Mouse (Mus musculus) MEL (cell line): ENCODE measurements around the gene Hspa13. TPM values are rescaled to one million over a fixed set of nuclear protein-coding genes. Genes with fewer than 3 reads are reported as not detected.

Experiments
- DNase-seq: peaks from one replicate; pipeline ENCODE4 v3.0.0; 2011; ENCODE audit warnings: low read depth, low spot score
- H3K27ac ChIP-seq: 2 replicates; pipeline ENCODE4 v1.5.1; 2012; ENCODE audit warnings: low read depth, mild to moderate bottlenecking, control low read depth, low read length, moderate library complexity; ENCODE audit not compliant: control insufficient read depth
- H3K27me3 ChIP-seq, 2 experiments: fragments of 150-350 bp in 1 of 2; sonication (generic) in 1 of 2; 2 replicates each; pipeline ENCODE4 v1.6.1; 2012; ENCODE audit warnings: low read length in 2 of 2, mild to moderate bottlenecking in 2 of 2, improper control_type of control experiment in 1 of 2, moderate library complexity in 1 of 2; ENCODE audit not compliant: insufficient read depth in 2 of 2, control insufficient read depth in 1 of 2
- H3K36me3 ChIP-seq, 2 experiments: 2 replicates each; pipeline ENCODE4 v1.6.1; 2012 to 2014; ENCODE audit warnings: low read length in 2 of 2, improper control_type of control experiment in 1 of 2, inconsistent platforms in 1 of 2, mild to moderate bottlenecking in 1 of 2; ENCODE audit not compliant: insufficient read depth in 2 of 2, control insufficient read depth in 1 of 2
- H3K4me1 ChIP-seq, 2 experiments: fragments of 150-350 bp in 1 of 2; sonication (generic) in 1 of 2; 2 replicates each; pipeline ENCODE4 v1.6.1; 2012; ENCODE audit warnings: low read length in 2 of 2, improper control_type of control experiment in 1 of 2, mild to moderate bottlenecking in 1 of 2; ENCODE audit not compliant: insufficient read depth in 2 of 2, control insufficient read depth in 1 of 2
- H3K4me3 ChIP-seq, 2 experiments: fragments of 150-350 bp in 1 of 2; sonication (generic) in 1 of 2; 2 replicates each; pipeline ENCODE4 v1.5.1; 2012; ENCODE audit warnings: low read depth in 2 of 2, low read length in 2 of 2, mild to moderate bottlenecking in 2 of 2, moderate library complexity in 2 of 2, control low read depth in 1 of 2, improper control_type of control experiment in 1 of 2; ENCODE audit not compliant: control insufficient read depth in 1 of 2, insufficient read depth in 1 of 2
- H3K79me2 ChIP-seq: 2 replicates; pipeline ENCODE4 v1.6.1; 2012; ENCODE audit warnings: mild to moderate bottlenecking, low read length, moderate library complexity; ENCODE audit not compliant: control insufficient read depth, poor library complexity, insufficient read depth
- H3K9ac ChIP-seq: 2 replicates; pipeline ENCODE4 v1.6.1; 2012; ENCODE audit warnings: low read depth, mild to moderate bottlenecking, control low read depth, low read length, moderate library complexity; ENCODE audit not compliant: control insufficient read depth, poor library complexity, severe bottlenecking
- H3K9me3 ChIP-seq: fragments of 150-350 bp; sonication (generic); replicated peaks from 2 replicates; pipeline ENCODE4 v1.6.1; 2012; ENCODE audit warnings: mild to moderate bottlenecking, low read length, improper control_type of control experiment, moderate library complexity; ENCODE audit not compliant: insufficient read depth
- CHD1 ChIP-seq: IDR thresholded peaks from 2 replicates; pipeline ENCODE4 v1.6.1; 2012; ENCODE audit warnings: low read depth, mild to moderate bottlenecking, inconsistent platforms, low read length, improper control_type of control experiment
- CHD2 ChIP-seq: IDR thresholded peaks from 2 replicates; pipeline ENCODE4 v1.6.1; 2011; ENCODE audit warnings: low read length, improper control_type of control experiment
- CTCF ChIP-seq, 3 experiments: IDR thresholded peaks in 2 of 3; conservative IDR thresholded peaks in 1 of 3; 2 replicates each; pipeline ENCODE4 v1.5.1; 2011 to 2012; ENCODE audit warnings: low read length in 3 of 3, low read depth in 2 of 3, mild to moderate bottlenecking in 2 of 3, improper control_type of control experiment in 1 of 3, inconsistent platforms in 1 of 3, mixed read lengths in 1 of 3, moderate library complexity in 1 of 3; ENCODE audit not compliant: control insufficient read depth in 1 of 3, insufficient read depth in 1 of 3, poor library complexity in 1 of 3, severe bottlenecking in 1 of 3
- E2F4 ChIP-seq: IDR thresholded peaks from 2 replicates; pipeline ENCODE4 v1.6.1; 2011; ENCODE audit warnings: low read depth, low read length, improper control_type of control experiment, borderline replicate concordance
- ELF1 ChIP-seq: IDR thresholded peaks from 2 replicates; pipeline ENCODE4 v1.6.1; 2014; ENCODE audit warnings: low read depth, mild to moderate bottlenecking, inconsistent platforms, low read length, improper control_type of control experiment, moderate library complexity
- EP300 ChIP-seq, 2 experiments: IDR thresholded peaks; 2 replicates each; pipeline ENCODE4 v1.6.1; 2011; ENCODE audit warnings: improper control_type of control experiment in 2 of 2, low read length in 2 of 2, low read depth in 1 of 2, mild to moderate bottlenecking in 1 of 2
- ETS1 ChIP-seq: IDR thresholded peaks from 2 replicates; pipeline ENCODE4 v1.6.1; 2012; ENCODE audit warnings: low read depth, mild to moderate bottlenecking, inconsistent platforms, low read length, improper control_type of control experiment, moderate library complexity
- GATA1 ChIP-seq: IDR thresholded peaks from 2 replicates; pipeline ENCODE4 v1.6.1; 2011; ENCODE audit warnings: low read depth, low read length, improper control_type of control experiment
- HCFC1 ChIP-seq: IDR thresholded peaks from 2 replicates; pipeline ENCODE4 v1.6.1; 2012; ENCODE audit warnings: low read depth, mild to moderate bottlenecking, inconsistent platforms, low read length, improper control_type of control experiment, moderate library complexity
- JUND ChIP-seq: IDR thresholded peaks from 2 replicates; pipeline ENCODE4 v1.6.1; 2011; ENCODE audit warnings: low read depth, mild to moderate bottlenecking, improper control_type of control experiment, low read length
- MAFK ChIP-seq: IDR thresholded peaks from 2 replicates; pipeline ENCODE4 v1.6.1; 2011; ENCODE audit warnings: low read depth, mild to moderate bottlenecking, low read length, improper control_type of control experiment, borderline replicate concordance
- MAZ ChIP-seq: IDR thresholded peaks from 2 replicates; pipeline ENCODE4 v1.6.1; 2012; ENCODE audit warnings: low read depth, mild to moderate bottlenecking, inconsistent platforms, low read length, improper control_type of control experiment
- MEF2A ChIP-seq: IDR thresholded peaks from 2 replicates; pipeline ENCODE4 v1.6.1; 2014; ENCODE audit warnings: low read depth, mild to moderate bottlenecking, inconsistent platforms, low read length, improper control_type of control experiment; ENCODE audit not compliant: poor library complexity, insufficient replicate concordance, severe bottlenecking; ENCODE audit errors: extremely low read depth
- NELFE ChIP-seq: IDR thresholded peaks from 2 replicates; pipeline ENCODE4 v1.6.1; 2011; ENCODE audit warnings: low read depth, low read length, improper control_type of control experiment
- POLR2AphosphoS5 ChIP-seq: IDR thresholded peaks from 2 replicates; pipeline ENCODE4 v1.6.1; 2012; ENCODE audit warnings: low read depth, borderline replicate concordance, mild to moderate bottlenecking, inconsistent platforms, low read length, moderate library complexity, mixed read lengths
- RAD21 ChIP-seq: IDR thresholded peaks from 2 replicates; pipeline ENCODE4 v1.6.1; 2011; ENCODE audit warnings: mild to moderate bottlenecking, low read depth, low read length, improper control_type of control experiment
- SIN3A ChIP-seq: IDR thresholded peaks from 2 replicates; pipeline ENCODE4 v1.6.1; 2012; ENCODE audit warnings: low read length, improper control_type of control experiment, inconsistent platforms
- TBP ChIP-seq: IDR thresholded peaks from 2 replicates; pipeline ENCODE4 v1.8.0; 2011; ENCODE audit warnings: low read depth, low read length, improper control_type of control experiment
- UBTF ChIP-seq: IDR thresholded peaks from 2 replicates; pipeline ENCODE4 v1.6.1; 2012; ENCODE audit warnings: low read depth, mild to moderate bottlenecking, inconsistent platforms, low read length, improper control_type of control experiment, moderate library complexity, borderline replicate concordance; ENCODE audit not compliant: insufficient read depth
- USF1 ChIP-seq: IDR thresholded peaks from 2 replicates; pipeline ENCODE4 v1.6.1; 2014; ENCODE audit warnings: low read depth, mild to moderate bottlenecking, inconsistent platforms, low read length, improper control_type of control experiment, moderate library complexity
- ZC3H11A ChIP-seq: IDR thresholded peaks from 2 replicates; pipeline ENCODE4 v1.6.1; 2012; ENCODE audit warnings: low read depth, mild to moderate bottlenecking, inconsistent platforms, low read length, improper control_type of control experiment
- ZKSCAN1 ChIP-seq: IDR thresholded peaks from 2 replicates; pipeline ENCODE4 v1.6.1; 2012; ENCODE audit warnings: low read depth, mild to moderate bottlenecking, inconsistent platforms, low read length, improper control_type of control experiment, moderate library complexity
- ZMIZ1 ChIP-seq: IDR thresholded peaks from 2 replicates; pipeline ENCODE4 v1.6.1; 2012; ENCODE audit warnings: low read depth, mild to moderate bottlenecking, inconsistent platforms, low read length, improper control_type of control experiment, moderate library complexity
- ZNF384 ChIP-seq: IDR thresholded peaks from 2 replicates; pipeline ENCODE4 v1.6.1; 2012; ENCODE audit warnings: low read depth, mild to moderate bottlenecking, inconsistent platforms, low read length, improper control_type of control experiment
- polyA plus RNA-seq, 2 experiments: library from polyadenylated mRNA; stranded (reverse) in 1 of 2; unstranded in 1 of 2; fragments of >175 nt in 1 of 2; fragments of >200 nt in 1 of 2; gene quantifications; 2 replicates each; pipeline versions ENCODE4 v1.2.1 to v1.2.4; 2012; ENCODE audit warnings: low replicate concordance in 2 of 2, low read depth in 1 of 2; ENCODE audit not compliant: insufficient read length in 2 of 2, insufficient read depth in 1 of 2, missing spikeins in 1 of 2
- total RNA-seq: library from RNA; depleted of rRNA; stranded (reverse); fragments of 300-350 nt; gene quantifications from 2 replicates; pipeline ENCODE4 v1.2.3, GENCODE M21; 2012

Hspa13 gene
- total and polyA plus RNA-seq, 3 experiments, result 16.0 to 17.6 TPM; not detected in 1

- Histone ChIP-seq H3K9ac (no peak overlapping the region), H3K4me1 (no peaks in the 10 kb centered on the region), H3K4me3 (no peak overlapping the region), H3K79me2 (no peaks in the 10 kb centered on the region), H3K36me3 (peaks cover 0 to 5% of the 10 kb centered on the region in 2 experiments; a peak in 2 of 4 replicates), H3K27ac (no peak overlapping the region), H3K27me3 (no peaks in the 10 kb centered on the region; a peak in 1 of 4 replicates), H3K9me3 (no peaks in the 10 kb centered on the region)
- TF ChIP-seq EP300 (IDR thresholded peaks at IDR 0.05; ENCODE audit: low read depth in 1 of 2, low read length in 2 of 2) (no peak), ZKSCAN1 (no peak)
- DNase-seq, result no peak
Measured at GRCm38 (mm10) chr16:75748926-75749325, 18.0 kb downstream of the Hspa13 start.

DNA sequence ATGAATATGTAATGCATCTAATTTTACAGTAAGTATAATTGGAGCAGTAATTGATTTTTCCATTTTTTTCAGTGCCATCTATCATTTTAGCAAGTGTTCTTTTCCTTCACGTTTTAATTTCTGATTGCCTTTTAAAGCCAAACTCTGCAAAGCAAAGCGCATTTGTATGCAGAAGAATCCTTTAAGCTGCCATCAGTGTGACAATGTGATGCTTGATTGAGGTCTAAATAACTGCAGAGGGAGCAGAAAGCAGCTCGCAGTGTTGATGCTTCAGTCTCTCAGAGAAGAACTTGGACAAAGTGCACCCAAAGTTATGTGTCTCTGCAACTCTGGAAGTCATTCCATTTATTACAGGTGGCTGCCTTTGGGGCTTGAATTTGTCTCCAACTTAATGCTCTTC lies 22.9 kb downstream of the Hspa13 start:
- Histone ChIP-seq H3K79me2 (no peaks in the 10 kb centered on the region), H3K4me3 (no peak overlapping the region), H3K4me1 (no peaks in the 10 kb centered on the region), H3K27ac (no peak overlapping the region), H3K36me3 (no peaks in the 10 kb centered on the region), H3K27me3 (no peaks in the 10 kb centered on the region; a peak in 1 of 4 replicates), H3K9ac (no peak overlapping the region), H3K9me3 (no peaks in the 10 kb centered on the region)
- no peak for DNase-seq
- no peak for TF ChIP-seq JUND
- no peak for TF ChIP-seq SIN3A
- no peak for TF ChIP-seq CHD2
- TF ChIP-seq UBTF, result no peak
- TF ChIP-seq RAD21, result no peak
- TF ChIP-seq CHD1, result no peak
- TF ChIP-seq USF1, result no peak
- TF ChIP-seq ZMIZ1, result no peak
- TF ChIP-seq GATA1, result no peak

DNA sequence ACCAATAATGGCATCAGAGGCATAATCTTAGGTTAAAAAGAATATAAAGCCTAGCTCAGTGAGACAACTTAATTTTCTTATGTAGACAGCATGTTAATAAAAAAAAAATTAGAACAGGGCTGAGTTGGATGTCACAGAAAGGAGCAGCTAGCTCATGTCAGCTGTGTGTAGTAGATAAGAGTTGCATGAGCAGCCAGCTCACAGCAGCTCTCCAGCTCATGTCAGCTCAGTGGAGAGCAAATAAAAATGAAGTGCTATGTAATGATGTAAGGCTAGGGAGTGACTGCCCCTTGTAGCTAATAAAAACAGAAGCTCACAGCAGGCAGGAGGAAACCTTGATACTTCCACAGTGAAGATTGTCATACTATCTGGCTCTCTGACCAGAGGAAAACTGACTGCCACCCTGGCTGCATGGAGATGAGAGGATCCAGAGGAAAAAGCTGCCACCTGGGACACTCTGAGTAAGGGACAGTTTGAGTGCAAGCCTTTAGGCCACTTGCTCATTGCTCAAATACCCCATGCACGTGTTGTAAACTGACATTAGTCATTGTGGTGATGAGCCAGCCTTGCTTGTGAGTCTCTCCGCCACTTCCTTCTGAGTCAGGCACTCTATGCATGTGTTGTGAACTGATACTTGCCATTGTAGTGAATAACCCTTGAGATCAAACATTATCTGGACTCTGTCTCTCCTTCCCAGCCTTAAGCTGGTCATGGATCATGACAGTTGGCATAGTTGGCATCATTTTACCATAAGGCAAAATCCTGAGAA lies 49.3 kb downstream of the Hspa13 start:
- no peaks in the 10 kb centered on the region; a peak in 2 of 4 replicates for H3K27me3 ChIP-seq
- no peak overlapping the region for H3K4me3 ChIP-seq
- H3K9ac ChIP-seq, result no peak overlapping the region
- H3K27ac ChIP-seq, result peak overlapping the region; percentile 79
- H3K9me3 ChIP-seq, result no peaks in the 10 kb centered on the region
- no peaks in the 10 kb centered on the region for H3K79me2 ChIP-seq
- peak; percentile 86 for DNase-seq
- peaks cover 0 to 6% of the 10 kb centered on the region in 2 experiments; a peak in 2 of 4 replicates for H3K36me3 ChIP-seq
- H3K4me1 ChIP-seq, result peaks cover 0 to 8% of the 10 kb centered on the region in 2 experiments; a peak in 2 of 4 replicates
- TF ChIP-seq ZC3H11A (no peak), E2F4 (no peak), NELFE (no peak), ETS1 (peak; percentile 94), HCFC1 (no peak), POLR2AphosphoS5 (no peak), GATA1 (peak; percentile 81), MAFK (no peak), ELF1 (no peak), CTCF (IDR thresholded peaks at IDR 0.05 in 2 of 3, conservative IDR thresholded peaks at IDR 0.05 in 1 of 3; ENCODE audit: control insufficient read depth in 1 of 3, insufficient read depth in 1 of 3, low read depth in 2 of 3, low read length in 3 of 3, poor library complexity in 1 of 3, severe bottlenecking in 1 of 3) (no peak), EP300 (IDR thresholded peaks at IDR 0.05; ENCODE audit: low read depth in 1 of 2, low read length in 2 of 2) (peak; percentile 46 to 59), SIN3A (peak; percentile 60; the same call in 1 of the 2 replicates), MAZ (no peak), MEF2A (no peak), TBP (0 out of 2 replicates have a peak, but pooled peaks have one; percentile 27), ZNF384 (peak; percentile 79)
